Mouse (Mus musculus) heart, postnatal 10 days (tissue): ENCODE results near the gene Slc5a2. TPM values are rescaled to one million over a fixed set of nuclear protein-coding genes. Genes with fewer than 3 reads are reported as not detected.
A peak's percentile ranks its signal among the peaks of the same experiment; 100 is the strongest.

Experiments
- DNase-seq, 2 experiments: peaks; one replicate each; pipeline ENCODE4 v3.0.0; 2021
- intact Hi-C: fragments of 180-260 bp; cut with DNase I; formaldehyde crosslinking; loops from one replicate; pipeline ENCODE4 v1.15.1; 2025
- total RNA-seq, 2 experiments: library from RNA; stranded (reverse); gene quantifications; 2 replicates each; pipeline ENCODE4 v1.2.3; 2021

The Slc5a2 gene
- total RNA-seq, 2 experiments from 2014 or later: not detected

DNA sequence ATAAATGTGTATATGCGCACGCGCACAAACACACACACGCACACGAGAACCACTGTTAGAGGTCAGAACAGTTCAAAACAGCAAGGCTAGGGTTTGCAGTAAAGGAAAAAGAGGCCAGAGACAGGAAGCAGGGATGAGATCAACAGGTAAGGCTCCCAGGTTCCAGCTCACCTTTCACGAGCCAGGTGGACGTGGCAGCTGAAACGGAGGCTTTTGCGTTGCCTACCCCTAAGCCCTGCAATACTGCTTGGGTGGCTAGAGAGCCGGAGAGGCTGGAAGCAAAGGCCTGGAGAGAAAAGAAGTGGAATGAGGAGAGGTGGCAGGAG is 31.8 kb downstream of the Slc5a2 start:
- DNase-seq: no peak
- intact Hi-C loops: loop anchor here (5.0 kb wide), 1 partner anchor 50 kb away; the partner anchor contains the start of gene Tgfb1i1

- DNase-seq: peak; percentile 85 to 88
- intact Hi-C loops: loop anchor here (5.0 kb wide), 1 partner anchor 51 kb away; the partner anchor contains the start of gene Tgfb1i1
Measured at GRCm38 (mm10) chr7:128297617-128298480, 32.4 kb downstream of the Slc5a2 start, which contains the start of gene BC017158. Gene BC017158 (minus strand): TSS chr7:128298170.

- intact Hi-C loops: loop anchor here (5.0 kb wide), 1 partner anchor 51 kb away; the partner anchor contains the start of gene Tgfb1i1
- peak in 1 of 2 experiments; percentile 28 for DNase-seq
Measured at GRCm38 (mm10) chr7:128298481-128299342, 33.3 kb downstream of the Slc5a2 start.

DNA sequence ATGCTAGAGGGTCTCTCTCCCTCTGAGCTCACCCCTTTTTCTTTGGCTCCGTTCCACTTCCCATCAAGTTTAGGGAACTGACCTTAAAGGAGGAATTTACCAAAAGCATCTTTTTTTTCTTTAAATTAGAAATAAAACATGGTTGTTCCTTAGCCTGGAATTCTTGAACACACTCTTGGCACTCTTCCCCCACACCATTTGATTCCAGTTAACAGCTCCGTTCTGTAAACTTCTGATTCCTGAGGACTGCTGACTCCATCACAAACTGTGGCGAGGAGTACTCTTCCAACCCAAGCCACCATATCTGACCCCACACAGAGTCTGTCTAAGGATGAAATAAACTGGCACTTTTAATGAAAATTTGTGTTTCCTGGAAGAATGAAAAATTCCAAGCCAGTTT is 35.5 kb downstream of the Slc5a2 start:
- no peak for DNase-seq
- intact Hi-C loops: no loop called here

DNA sequence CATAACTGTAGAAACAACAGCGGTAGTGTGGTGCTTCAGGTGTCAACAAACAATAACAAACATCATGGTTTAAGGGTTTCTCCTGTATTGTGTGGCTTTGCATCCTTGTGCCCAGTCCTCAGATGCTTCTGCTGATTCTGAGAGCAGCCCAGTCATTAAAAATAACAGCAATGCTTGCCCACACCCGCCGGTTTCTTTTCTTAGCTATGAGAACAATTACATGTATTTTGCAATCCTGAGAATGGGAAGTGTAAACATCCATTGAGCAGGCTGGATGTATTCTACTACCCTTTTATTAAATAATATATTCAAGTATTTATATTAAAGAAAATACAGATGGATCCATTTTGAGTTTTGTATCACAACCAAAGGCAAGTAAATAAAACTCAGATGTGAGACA is 36.7 kb downstream of the Slc5a2 start:
- intact Hi-C loops: no loop called here
- no peak for DNase-seq

DNA sequence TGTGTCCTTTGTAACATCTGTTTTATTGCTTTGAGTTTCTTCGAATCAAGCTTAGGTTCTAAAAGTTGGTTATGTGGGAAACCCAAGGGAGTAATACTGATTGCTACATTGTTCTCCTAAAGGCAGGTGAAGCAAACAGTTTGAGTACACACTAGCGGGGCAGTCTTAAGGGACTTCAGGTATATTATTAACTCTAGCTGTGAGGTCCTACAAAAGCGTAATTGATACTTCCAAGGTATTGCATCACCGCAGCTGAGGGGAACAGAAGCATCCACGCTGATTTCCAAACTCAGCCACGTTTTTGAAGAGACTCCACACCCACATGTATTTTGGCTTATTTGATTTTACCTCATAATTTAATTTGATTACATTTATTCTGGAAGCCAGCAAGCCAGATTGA is 38.7 kb downstream of the Slc5a2 start:
- no peak for DNase-seq
- intact Hi-C loops: no loop called here

DNA sequence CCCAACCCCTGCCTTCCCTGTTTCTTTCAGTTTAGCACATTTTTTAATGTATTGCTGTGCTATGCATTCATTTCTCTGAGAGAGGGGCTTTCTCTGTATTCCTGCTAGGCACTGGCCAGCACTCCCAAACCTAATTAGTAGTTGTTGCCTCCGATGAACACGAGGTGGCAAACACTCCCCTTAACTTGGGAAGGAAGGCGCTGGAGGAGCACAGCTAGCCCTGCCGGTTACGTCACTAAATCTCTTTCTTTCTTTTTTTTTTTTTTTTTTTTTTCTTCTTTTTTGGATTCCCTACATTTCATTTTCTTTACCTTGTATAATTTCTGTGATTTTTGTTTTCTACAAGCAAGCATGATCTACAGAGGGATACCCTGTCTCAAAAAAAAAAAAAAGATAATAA is 39.5 kb downstream of the Slc5a2 start:
- intact Hi-C loops: loop anchor here (1.0 to 5.0 kb wide), 2 partner anchors 40 to 387 kb away; no protein-coding TSS in a partner anchor
- DNase-seq: peak; percentile 65 to 70

GRCm38 (mm10) chr7:128307851-128308250 is 42.4 kb downstream of the Slc5a2 start:
- intact Hi-C loops: loop anchor here (5.0 kb wide), 1 partner anchor 384 kb away; no protein-coding TSS in a partner anchor
- DNase-seq: no peak

DNA sequence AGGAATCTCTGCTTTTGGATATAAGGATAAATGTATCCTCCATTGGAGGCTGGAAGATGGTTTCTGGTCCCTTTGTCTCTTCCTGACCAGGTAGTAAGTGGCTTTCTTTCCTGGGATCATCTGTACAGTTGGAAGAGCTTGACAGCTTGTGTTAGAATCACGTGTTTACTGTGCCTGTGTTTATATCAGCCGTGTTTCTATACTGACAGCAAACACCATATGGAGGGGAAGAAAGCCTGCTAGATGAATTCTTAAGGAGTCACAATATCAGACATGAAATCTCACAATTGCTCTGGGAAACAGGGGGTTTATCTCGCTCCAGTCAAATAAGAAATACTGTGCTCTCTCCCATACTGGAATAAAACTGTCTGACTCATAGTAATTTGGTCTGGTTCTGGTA is 43.8 kb downstream of the Slc5a2 start:
- intact Hi-C loops: loop anchor here (5.0 kb wide), 1 partner anchor 383 kb away; no protein-coding TSS in a partner anchor
- no peak for DNase-seq

DNA sequence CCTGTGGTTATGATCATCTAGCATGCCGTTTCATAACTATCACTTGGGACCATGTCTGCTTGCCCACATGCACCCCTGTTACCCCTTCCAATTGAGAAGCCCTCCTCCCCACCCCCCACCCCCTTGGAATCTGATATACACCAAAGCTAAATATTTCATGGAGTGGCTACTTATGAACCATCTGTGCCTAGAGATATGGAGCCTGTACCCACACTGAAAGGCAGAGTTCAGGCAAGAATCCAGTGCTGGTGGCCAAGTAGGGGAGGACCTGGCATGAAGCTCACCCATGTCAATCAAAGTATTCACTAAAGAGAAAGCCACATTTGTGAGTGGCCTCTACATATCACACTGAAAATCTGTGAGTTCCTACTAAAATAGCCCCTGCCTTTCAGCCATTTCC is 44.3 kb downstream of the Slc5a2 start:
- intact Hi-C loops: loop anchor here (5.0 kb wide), 1 partner anchor 383 kb away; no protein-coding TSS in a partner anchor
- peak; percentile 24 to 46 for DNase-seq

DNA sequence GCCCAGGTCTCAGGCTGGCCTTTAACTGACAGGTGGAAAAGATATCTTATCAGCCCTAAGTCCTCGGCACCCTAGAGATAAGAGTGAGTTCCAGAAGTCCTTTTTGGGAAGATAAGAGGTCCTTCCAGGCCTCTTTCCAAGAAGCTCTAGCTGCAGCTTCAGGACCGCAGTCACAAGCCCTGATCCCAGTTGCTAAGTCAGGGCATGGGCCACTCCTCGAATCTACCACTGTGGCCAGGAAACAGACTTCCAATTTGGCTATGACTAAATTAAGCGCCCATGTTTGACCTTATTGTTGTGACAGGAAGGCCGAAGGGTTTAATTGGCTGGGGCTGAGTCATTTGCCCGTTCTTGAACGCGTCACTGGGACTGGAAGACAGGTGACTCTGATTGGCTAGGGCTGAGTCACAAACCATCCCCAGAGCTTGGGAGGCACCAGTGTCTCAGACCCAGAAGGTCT is 44.8 kb downstream of the Slc5a2 start:
- DNase-seq: peak; percentile 26 to 46
- intact Hi-C loops: no loop called here

GRCm38 (mm10) chr7:128311263-128311662 is 45.8 kb downstream of the Slc5a2 start:
- DNase-seq: no peak
- intact Hi-C loops: no loop called here

DNA sequence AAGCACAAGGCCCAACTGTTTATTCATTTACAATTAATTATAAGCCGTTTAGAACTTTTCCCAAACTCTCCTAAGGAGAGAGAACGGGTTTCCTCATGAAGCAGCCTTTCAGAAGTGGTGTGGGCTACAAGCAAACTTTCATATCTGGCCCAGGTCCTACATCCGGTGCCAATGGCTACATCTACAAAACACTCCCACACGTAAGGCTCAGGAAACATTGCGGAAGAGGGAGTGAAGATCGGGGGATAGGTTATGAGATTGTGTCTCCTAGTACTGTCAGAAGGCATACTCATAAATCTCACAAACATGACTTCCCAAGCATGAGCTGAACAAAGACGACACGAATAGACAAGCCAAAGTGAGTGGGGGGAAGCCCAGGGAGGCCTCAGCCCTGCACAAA is 46.4 kb downstream of the Slc5a2 start:
- no peak for DNase-seq
- intact Hi-C loops: no loop called here

DNA sequence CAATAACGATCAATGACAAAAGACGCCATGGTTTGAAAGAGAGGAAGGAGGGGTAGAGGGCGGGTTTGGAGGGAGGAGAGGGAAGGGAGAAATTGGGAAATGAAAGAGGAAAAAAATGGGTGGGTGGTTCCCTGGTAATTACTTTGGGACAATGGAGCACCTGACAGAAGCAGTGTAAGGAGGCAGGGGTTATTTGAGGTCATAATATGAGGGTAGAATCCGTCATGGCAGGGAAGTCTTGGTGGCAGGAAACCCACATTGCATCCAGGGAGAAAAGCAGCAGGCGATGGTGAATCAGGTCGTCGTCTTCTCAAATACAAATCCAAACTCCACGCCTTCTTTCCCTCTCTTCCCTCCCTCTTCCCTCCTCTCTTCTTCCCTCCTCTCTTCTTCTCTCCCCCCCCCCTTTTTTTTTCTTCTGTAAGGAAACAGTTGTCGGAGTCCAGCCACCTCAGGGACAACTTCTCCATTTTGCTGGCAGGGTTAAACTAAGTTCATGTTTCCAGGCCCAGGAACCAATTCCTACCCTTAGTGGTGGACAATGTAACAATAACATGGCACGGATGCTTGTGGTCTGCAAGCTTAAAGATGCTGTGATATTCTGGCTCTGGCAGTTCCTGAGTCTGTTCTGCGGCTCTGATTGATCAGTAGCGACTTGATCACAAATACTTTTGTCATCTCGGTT is 47.1 kb downstream of the Slc5a2 start:
- no peak for DNase-seq
- intact Hi-C loops: no loop called here

GRCm38 (mm10) chr7:128313601-128314000 is 48.1 kb downstream of the Slc5a2 start:
- intact Hi-C loops: no loop called here
- DNase-seq: no peak

DNA sequence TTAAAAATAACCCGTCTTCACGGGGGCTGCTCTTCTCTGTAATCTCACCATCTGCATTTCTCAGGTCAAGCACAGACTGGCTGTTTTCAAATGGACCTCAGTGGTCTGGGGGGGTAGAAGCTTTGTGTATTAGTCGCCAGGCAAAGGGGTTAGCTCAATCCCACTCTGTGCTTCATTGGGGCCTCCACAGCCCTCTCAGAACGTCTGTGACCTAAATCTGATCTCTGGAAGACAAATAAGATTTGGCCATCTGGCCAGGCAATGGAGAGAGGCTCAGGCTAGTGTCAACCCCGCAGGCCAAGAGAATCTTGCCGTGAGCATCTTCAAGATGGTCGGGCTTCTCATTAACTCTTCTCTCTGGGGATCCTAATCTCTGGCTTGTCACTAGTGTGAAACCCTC is 49.0 kb downstream of the Slc5a2 start:
- no peak for DNase-seq
- intact Hi-C loops: no loop called here

DNA sequence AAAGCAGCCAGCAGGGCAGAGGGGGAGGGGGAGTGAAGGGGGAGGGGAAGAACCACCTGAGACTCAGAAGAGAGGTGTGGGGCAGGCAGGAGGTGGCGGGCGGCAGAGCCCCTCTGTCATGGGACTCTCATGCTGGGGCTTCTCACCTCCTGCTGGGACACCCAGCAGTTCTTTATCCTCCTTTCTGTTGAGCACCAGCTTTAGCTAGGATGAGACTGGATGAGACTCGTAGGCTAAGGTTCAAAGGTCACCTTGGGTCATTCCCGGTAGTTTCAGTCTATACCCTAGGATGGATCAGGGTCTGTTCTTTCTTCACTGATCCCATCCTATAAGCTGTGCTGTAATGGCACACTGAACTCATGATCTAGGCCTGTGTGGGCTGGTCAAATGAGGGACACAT is 51.6 kb downstream of the Slc5a2 start:
- no peak for DNase-seq
- intact Hi-C loops: no loop called here

DNA sequence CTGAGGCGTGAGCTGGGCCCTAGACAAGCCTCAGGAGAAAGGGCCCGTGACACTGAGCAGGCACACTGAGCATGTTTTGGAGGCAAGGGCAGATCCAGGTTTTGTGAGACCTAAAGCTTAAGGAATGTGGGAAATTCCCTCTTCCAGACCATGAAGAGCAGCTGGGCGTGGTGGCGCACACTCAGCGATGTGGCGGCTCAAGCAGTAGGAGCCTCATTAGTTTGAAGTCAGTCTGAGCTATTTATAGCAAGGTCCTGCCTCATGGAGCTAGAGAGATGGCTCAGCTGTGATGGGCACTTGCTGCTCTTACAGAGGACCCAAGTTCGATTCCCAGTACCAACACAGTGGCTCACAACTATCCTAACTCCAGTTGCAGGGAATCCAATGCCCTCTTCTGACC is 53.7 kb downstream of the Slc5a2 start:
- DNase-seq: no peak
- intact Hi-C loops: no loop called here

- intact Hi-C loops: no loop called here
- DNase-seq: peak; percentile 23 to 40
Measured at GRCm38 (mm10) chr7:128320219-128320816, 54.9 kb downstream of the Slc5a2 start.

DNA sequence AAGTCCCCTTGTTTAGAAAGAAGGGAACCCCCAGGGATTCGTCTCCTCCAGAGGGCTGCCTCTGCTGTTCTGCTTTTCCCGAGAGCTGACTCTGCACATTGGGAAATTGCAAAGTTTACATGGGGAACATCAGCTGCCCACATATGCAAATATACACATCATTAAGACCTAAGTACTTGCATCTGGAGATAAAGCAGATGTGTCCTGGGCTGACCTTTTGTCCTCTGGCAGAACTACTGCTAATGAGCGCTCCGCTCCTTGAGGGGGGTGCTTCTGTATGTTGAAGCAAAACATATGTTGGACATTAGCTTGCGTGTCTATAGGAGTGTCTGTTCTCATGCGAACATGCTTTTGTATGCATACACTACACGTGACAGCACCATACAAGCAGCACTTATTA is 55.8 kb downstream of the Slc5a2 start:
- peak in 1 of 2 experiments; percentile 16 for DNase-seq
- intact Hi-C loops: no loop called here
